Mouse (Mus musculus) CD4-positive, CD25-positive, alpha-beta regulatory T cell, adult 4 months (primary cell): ENCODE data around the gene Mast3. TPM values are rescaled to one million over a fixed set of nuclear protein-coding genes. Genes with fewer than 3 reads are reported as not detected.

Experiments
- ATAC-seq: one replicate; pipeline ENCODE4 v1.8.0; 2017
- polyA plus RNA-seq, 2 experiments: library from polyadenylated mRNA; unstranded; fragments of 100-300 nt; shearing (Covaris generic); gene quantifications; one replicate each; pipeline ENCODE4 v1.2.1; 2017

Mast3 gene
- polyA plus RNA-seq, 2 experiments from 2014 or later = 15.1 to 17.5 TPM

DNA sequence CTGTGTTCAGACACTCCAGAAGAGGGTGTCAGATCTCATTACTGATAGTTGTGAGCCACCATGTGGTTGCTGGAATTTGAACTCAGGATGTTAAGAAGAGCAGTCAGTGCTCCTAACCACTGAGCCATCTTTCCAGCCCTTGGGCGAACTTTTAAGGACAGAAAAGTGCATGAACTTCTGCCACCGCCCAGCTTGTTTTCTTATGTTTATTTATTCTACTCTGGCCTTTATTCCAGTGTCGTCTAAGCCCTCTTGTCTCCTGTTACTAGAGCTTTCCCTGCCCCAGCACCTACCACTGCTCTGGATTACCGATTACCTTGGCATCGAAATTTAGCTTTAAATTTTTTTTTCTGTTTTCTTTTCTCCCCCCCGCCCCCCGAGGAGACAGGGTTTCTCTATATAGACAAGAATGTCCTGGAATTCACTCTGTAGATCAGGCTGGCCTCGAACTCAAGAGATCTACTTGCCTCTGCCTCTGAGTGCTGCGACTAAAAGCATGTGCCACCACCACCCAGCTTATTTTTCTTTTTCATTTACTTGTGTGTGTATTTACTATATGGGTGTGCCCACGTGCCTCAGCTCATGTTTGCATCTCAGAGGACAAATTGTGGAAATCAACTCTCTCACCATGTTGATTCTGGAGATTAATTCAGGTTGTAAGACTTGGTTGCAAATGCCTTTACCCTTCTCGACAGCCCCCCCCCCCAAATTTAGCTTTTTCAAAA is 1.9 kb downstream of the Mast3 start:
- no peak for ATAC-seq

DNA sequence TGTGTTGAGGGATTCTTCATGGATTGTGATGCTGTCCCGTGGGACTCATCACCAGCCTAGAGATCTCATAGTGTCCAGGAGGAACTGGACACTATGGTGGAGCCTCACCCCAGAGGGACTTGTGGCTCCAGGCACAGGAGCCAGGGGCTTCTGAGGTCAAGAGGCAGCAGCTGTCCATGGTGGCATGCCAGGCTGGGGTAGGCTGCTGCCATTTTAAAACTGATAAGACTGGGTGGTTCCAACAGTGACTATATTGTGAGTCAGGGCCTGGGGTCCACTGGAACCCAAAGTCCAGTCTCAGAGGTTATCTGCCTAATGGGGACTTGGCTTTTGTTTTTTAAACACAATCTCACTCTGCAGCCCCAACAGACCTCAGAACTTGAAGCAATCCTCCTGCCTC is 3.0 kb downstream of the Mast3 start:
- no peak for ATAC-seq

DNA sequence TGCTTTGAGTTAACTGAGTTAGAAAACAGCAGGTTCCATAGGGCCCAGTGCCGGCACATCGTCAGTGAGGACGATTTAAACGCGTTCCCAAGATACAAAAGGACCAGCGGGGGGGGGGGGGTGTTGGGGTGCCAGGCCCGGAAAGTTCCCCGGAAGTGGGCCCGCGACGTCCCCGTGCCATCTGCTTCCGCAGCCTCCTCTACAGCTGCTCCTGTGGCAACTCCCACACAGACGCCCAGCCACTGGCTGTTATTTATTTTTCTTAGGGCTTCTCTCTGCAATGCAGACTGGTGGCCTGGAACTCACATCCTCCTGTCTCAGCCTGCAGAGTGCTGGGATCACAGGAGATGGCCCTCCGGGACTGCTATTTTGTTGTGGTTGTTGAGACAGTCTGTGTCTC is 3.7 kb downstream of the Mast3 start:
- ATAC-seq = no peak

DNA sequence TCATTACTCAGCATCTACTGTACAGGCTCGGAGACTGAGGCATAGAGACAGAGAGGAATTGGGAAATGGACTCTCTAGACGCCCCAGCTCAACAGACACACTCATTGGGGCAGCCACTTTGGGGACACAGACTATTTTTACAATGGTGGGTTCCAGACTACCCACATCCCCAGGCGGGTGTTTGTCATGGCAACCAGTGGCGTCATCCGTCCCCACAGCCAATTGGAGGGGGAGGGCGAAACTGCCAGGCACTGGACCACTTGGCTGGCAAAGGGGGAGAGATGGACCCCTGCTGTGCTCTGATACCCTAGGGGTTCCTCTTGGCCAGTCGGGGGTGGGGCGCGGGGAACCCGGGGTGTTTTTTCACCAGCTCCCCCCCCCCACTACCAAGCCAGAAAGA is 4.2 kb downstream of the Mast3 start:
- no peak for ATAC-seq

DNA sequence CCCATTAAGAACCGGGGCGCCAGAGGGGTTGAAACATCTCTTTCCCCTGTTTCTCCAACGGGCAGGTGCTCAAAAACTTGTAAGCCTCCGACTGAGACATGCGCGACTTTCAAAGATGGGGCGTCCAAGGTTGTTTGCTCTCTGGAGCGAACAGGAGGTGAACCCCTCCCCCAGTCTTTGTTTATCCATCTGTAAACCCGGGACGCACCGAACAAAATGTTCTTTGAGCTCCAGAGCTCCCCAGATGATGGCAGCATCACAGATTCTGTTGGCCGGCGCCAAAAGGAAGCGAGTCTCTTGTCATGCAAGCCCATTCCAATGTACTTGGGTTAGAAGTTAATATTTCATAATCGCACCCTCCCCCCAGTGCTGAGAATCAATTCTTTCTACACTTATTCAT is 6.6 kb downstream of the Mast3 start:
- ATAC-seq = no peak

DNA sequence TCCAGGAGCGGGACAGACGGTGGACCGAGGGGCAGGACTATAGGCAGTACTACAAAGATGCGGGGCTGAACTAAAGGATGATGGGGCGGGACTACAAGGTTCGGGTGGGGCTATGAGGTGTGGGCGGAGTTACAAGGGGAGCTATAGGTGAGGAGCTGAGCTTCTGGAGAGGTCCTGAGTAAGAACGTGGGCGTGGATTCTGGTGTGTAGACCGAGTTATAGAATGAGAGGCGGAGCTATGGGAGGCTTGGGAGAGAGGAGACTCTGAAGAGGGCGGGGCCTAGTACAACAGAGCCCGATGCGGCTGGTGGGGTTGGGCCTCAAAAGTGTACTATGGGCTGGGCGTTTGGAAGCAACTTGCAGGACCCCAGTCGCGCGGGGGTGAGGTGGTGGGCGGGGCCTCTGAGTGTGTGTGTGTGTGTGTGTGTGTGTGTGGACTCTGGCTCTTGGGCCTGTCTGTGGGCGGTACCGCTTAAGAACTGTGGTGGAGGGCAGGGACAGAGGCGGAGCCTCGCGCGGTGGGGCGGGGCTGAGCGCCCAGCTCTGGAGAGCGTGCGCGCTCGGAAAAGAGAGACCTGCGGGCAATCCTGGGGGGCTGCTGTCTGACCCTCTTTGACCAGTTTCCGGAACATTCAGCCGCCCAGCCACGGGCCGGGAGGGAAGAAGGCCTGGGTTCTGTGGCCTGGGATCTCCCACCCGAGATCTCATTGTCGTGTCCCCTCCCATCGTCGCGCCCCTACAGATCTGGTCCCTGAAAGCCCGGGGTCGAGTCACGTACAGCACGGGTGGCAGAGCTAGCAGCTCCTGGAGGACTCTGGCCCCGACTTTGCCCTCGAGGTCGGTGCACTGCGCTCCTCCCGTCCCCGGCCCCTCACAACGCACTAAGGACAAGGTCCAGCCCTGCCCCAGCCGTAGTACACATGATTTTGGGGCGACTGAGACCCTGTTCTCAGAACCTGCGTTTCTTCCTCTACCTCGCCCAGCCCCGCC is 7.5 kb downstream of the Mast3 start:
- ATAC-seq = peak; percentile 53

DNA sequence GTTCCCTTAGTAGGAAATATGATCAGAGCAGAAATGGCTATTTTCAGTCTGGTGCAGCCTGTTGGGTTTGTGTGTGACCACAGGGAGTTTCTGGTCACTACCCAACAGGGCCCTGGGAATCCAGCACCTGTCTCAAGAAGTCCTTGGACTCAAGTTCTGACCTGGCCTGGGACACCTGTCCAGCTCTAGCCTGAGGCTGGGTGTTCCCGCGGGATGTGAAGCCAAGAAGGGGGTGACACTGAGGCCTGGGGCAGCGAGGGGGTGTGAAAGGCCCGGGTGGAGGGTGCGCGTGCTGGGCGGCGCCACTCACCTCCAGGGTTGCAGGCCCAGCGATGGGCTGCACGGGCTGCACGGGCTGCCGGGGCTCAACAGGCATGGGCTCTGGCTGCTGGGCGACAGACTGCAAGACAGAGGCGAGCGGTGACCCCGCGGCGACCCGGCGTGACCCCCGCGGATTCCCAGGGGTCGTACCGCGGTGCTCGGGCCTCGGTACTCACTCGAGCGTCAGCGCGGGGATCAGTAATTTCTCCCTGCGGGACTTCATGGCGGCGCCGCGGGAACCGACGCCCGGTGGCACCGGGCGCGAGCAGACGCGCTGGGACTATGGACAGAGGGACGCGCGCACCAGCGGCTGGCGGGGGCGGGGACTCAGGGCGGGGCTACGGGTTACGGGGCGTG is 8.3 kb downstream of the Mast3 start:
- ATAC-seq = no peak

DNA sequence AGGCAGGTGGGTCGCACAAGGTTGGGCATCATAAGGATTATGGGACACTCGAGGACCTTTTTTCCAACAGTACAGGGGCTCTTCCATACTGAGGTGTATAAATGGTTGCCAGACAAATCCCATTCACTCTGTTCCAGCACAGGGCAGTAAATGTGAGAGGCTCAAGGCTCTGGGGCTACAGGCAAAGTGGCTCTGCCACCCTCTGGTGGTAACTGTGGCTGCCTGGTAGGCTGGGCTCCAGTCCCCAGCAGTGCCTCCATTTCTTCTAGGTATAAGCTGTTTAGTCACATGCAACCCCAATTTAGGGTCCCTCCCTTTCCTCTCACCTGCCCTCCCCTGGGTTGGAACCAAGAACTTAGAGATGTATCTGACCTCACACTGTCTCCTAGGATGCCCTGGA is 9.5 kb downstream of the Mast3 start:
- ATAC-seq = no peak

DNA sequence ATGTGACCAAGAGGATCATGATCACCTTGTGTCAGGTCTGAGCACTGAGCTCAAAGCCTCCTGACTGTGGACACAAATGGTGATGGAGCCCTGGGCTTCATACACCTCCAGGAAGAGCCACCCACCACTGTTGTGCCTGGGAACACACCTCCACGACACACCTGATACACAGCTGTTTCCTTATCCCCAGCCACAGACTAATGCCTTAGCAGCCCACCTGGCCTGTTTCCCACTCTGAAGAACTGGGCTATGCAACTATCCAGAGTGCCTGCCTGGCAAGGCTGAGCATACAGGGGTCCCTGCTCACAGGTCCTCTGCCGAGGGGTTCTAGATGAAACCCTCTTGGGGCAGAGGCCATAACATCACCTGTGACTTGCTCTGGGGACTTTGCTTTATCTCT is 10.6 kb downstream of the Mast3 start:
- no peak for ATAC-seq

DNA sequence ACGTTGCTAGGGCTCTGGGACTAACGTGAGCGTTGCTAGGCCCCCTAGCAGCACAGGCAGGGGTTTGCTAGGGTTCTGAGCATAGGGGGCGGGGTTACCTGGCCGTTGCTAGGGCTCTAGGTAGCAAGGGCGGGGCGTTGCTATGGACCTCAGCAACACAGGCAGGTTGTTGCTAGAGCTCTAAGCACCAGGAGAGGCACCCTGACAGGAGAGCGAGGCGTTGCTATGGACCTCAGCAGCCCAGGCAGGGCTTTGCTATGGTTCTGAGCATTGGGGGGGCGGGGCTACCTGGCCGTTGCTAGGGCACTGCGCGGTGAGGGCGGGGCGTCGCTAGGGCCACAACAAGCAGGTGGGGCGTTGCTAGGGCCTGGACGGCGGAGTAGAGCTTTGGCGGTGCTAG is 12.2 kb downstream of the Mast3 start:
- ATAC-seq = peak; percentile 45

DNA sequence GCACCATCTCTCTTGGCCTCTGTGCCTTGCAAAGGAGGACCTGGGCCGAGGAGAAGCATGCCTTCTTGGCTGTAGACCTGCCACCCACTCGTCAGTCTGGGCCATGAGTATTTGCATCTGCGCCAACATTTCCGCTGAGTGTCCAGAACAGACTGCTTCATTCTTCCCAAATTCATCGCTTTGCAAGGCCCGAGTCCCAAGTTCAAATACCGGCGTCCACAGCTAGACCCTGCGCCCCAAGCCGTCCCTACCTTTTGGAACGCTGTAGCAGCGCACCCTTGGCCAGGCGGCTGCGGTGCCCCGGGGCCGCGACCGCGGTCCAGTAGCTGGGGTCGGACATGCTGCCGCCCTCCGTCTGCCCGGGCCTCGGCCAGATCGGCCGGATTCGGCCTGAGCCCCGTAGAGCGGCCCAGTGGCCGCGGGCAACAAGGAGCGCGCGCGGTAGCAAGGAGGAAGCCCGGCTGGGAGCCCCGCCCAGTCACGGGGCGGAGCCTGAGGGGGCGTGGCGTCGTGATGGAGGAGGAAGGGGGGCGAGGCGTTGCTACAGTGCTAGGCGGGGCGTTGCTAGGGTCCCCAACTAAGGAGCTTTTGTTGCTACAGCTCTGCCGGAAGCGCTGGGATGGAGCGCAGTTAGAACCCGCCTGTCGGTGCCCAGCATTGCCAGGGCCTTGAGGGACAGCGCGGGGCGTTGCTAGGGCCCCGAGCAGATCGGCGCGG is 12.7 kb downstream of the Mast3 start:
- ATAC-seq = peak; percentile 80

DNA sequence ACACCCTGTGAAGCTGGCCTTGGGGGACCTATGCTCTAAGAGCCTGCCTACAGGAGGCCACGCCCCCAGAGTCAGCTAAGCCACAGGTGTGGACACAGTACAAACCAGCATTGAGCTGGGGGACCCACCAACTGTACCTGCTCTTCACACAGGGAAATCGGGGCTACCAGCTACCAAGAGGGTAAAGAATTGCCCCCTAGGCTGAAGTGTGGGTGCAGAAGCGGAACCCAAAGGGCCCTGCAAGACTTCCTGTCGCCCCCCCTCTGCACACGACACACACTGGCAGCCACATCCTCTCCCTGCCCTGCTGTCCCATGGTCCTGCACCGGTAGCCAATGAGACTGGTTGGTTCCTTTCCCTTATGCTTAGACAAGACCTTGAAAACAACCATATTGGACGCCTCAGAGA is 13.6 kb downstream of the Mast3 start:
- peak; percentile 71 for ATAC-seq

DNA sequence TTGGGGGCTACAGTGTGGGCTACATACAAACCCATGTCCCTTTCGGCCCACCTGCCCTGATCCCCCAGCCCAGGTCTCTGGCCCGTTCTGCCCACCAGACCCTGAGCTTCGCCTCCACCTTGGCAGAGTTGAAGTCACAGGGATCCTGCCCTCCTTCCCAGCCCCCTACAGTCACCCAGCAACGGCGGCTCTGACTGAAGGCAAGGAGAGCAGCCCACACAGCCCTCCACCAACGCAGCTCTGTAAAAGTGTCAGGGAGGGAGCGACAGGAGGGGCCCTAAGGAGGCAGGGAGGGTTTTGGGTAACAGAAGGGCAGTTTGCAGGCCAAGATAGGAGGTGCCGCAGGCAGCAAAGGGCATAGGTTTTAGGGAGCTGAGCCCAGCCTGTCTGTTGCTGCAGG is 14.0 kb downstream of the Mast3 start:
- no peak for ATAC-seq

DNA sequence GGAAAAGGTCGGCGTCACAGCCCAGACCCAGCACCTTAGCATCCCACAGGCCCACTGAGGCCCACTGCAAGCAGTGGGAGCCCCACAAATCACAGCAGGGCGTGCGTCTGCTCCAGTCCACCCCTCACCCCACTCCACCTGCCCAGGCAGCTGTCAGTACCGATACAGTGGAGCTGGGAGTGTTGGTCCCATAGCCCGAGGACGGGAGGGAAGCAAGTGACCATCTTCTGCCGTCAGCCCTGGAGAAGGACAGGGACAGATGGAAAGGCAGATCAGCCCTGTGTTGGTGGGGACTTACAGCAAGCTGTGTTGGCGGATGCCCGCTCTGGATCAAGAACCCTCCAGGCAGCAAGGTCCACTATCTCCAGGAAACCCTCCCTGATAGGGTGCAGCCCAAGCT is 15.8 kb downstream of the Mast3 start:
- no peak for ATAC-seq

DNA sequence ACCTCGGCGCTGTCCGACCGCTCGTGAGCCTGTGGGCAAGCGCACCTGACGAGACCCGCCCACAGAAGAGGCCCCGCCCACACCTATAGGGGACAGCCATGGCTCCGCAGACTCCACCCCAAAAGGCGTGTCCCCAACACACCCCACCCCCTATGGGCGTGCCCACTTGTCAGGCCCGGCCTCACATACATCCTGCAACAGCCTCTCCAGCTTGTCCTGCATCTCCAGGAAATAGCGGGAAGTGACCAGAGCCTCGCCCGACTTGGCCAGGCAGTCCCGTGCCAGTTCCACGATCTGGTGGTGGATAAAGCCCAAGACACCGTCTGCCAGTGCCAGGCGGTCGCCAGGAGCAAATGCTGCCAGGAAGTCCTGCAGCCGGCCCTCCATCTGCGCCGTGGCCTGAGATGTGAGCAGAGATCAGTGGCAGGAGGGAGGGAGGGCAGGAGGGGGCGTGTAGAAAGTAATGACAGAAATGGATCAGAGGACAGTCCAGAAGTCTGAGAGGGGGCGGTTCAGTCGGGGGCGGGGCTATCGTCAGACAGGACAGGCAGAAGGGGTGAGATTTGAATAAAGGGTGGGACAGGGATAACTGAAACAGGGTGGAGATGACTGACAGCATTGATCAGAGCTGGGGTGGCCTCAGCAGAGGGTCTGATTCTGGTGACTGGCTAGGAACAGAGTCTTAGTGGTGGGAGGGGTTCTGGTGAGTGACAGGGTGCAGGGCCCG is 16.8 kb downstream of the Mast3 start:
- ATAC-seq = no peak

DNA sequence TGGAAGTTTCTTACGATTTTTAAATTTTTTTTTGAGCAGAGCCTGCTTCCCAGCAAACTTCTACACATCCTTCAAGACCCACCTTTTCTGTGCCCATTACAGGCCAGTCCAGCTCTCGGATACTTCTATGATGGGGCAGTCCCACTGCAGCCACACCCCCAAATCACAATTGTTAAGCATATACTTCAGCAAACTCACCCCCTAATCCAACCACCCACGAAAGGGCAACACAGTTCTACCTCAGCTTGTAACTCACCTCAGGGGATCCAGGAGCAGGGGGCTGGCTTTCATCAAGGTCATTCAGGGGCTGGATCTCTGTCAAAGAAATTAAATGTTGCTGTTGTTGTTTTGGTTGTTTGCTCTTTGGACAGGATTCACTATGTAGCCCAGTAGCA is 17.8 kb downstream of the Mast3 start:
- ATAC-seq = no peak

DNA sequence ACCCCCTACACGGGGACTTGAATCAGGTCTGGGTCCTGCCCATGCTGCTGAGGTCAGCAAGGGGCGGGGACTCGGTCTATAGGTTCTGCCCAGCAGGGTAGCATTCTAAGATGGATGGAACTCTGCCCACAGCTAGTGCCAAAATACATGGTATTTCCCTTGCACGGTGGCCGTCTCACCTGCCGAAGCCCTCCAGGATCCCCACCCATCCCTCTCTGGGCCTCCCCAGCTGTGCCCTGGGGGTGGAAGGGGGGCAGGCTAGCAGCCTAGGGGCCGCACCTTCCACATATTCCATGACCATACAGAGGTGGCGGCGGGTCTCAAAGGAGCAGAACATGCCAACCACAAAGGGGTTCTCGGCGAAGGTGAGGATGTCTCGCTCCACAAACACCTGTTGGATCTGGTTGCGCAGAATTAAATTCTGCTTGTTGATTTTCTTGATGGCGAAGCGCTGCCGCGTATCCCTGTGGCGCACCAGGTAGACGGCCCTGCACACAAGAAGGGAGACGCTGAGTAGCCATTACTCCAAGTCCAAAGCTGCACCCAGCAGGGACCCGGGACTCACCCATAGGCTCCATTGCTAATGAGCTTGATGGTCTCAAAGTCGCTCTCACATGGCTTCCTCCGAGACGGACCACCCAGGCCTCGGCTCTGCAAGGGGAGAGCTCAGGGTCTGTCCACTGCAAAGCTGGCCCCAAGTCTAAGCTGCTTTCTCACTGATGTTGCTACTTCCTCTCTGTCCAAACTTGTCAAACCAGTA is 18.4 kb downstream of the Mast3 start:
- no peak for ATAC-seq

DNA sequence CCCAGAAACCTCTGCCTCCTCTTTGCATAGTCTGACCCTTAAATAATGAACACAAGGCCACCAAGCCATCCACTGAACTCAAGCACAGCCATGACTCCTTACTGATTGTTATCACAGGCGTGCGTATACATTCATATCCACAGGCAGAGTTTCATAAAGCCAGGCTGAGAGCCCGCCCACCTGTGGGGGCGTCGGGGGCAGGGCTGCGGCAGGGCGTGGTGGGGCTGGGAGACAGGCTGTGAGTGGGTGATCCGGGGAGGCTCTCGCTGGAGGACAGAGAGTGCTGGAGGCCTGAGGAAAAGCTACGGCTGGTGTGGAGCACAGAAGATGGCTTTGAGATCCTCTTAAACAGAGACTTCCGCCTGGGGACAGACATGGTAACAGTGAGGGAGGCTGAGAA is 24.8 kb downstream of the Mast3 start:
- no peak for ATAC-seq

DNA sequence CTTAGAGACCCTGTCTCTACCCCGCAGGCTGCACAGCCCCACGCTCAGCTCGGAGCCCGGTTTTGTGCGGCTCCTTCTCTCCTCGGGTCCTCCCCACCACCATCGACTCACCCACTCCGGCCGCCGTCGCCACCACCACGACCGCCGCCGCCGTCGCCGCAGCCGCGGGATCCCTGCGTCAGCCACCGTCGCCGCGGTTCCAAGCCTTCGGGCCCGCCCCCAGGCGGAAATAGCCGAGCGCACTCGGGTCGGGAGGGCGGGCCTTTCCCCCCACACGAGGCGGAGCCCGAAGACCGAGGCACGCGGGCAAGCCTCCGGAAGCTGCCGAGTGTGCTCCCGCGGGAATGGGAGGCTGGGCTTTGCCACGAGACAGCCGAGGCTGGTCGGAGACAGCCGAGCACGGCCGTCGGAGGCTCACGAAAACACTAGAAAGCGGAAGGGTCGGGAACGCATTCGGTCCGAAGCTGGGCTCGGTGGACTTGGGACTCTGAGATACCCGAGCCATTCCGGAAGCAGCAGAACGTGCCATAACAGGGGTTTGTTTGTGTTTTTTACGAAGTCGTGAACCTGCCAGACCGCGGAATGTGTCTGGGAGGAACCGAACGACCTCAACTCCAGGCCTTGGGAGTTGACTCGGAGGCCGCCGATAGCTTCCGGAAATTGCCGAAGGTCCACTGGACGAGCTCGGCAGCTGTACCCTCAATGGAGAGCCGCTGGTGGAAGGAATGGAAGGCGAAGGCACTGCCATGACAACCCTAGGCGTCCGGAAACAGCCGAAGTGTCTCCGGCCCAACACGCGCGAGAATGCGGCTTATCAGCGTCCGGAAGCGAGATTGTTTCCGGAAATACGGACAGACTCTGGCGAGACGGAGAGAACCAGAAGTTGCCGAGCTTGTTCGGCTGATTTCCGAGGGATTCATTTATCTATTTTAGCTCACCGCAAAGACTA is 28.1 kb downstream of the Mast3 start, which contains the start of gene Pik3r2:
TSS of gene Pik3r2 (minus strand) at position 218 of the 949 bp plus-strand sequence.
- ATAC-seq = peak; percentile 87
